Mouse (Mus musculus): ENCODE measurements at regions not wholly inside any gene's neighbourhood (a gene's known extent, or its start where the extent isn't known, plus 50 kb on each side); places are given as distances from the start of the nearest gene placed in this dataset.

DNA sequence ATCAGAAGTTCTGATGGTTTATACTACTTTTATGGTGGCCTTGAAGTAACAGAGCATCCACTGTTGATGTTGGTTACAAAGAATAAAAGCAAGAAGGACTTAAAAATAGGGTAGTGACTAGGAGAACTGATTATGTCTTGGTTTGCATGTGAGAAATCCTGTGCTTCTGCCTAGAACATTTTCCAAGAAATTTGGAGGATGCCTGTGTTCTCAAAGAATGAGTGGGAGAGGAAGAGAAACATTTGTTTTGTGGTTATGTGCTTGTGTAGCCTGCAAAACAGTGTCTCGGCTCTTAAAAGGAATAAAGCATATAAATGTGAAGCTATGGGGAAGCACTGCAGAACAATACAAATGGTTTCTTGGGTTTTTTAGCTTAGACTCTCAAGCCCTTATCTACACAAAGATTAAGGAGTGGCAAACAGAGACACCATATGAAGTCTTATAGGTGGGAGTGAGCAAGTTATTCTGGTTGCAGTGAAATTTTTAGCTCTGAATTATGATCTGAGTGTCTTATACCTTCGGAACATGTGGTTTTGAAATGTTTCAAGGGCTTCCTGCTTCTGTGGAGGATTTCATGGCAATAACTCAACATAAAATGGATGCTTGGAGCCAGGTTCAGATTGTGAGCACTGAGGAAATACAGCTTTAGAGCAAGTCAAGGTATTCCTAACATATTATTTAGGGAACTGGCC is 372.1 kb upstream of the Man1a start:
- DNase-seq (ENCODE audit: low spot score): no peak

DNA sequence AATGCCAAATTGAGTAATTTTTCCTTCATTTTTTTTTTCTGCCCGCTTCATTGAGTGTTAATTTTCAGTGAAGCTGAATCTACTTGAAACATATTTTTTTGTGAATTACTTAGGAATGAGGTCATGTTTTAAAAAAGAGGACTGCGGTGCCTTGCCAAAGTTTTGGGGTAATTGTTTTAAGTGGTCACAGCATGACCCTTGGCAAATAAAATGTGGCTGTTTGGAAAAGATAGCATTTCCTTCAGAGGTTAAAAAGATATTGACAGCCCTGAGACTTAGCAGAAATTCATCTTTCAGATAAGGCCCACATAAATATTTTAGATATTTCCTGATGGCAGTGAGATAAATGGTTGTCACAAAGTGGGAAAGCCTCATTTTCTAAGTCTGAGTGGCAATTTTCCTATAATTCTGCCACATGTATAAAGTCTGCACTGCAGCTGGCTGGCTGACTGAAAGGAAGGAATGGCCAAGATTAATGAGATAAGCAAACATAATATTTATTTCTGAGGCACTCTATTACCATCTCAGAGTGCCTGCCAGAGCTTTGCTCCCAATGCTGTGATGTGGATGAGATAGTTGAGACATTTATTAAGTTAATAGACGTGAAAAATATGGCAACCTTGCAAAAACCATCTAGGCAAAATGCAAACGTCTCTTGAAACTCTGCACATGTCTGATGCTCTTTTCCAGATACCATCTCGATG is 327.0 kb upstream of the Man1a start:
- peak; percentile 11 for DNase-seq (ENCODE audit: low spot score)

DNA sequence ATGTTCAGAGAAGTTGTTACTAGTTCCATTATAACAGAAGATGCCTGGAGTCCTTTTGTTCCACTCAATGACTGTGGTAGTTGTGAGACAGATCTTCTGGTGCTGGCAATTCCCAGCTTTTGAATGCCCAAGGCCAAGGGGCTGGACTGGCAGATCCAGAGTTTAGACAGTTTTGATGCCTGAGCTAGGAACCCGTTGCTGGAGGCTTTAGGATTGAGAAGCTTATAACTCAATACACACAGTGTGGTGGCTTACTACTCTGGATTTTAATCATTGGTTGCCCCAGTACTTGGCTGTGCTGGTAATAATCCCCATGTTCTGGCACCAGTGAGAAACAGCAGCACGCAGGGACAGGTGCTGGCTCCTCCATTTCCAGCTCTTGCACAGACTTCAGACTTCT is 307.3 kb upstream of the Man1a start:
- no peak for DNase-seq (ENCODE audit: low spot score)

DNA sequence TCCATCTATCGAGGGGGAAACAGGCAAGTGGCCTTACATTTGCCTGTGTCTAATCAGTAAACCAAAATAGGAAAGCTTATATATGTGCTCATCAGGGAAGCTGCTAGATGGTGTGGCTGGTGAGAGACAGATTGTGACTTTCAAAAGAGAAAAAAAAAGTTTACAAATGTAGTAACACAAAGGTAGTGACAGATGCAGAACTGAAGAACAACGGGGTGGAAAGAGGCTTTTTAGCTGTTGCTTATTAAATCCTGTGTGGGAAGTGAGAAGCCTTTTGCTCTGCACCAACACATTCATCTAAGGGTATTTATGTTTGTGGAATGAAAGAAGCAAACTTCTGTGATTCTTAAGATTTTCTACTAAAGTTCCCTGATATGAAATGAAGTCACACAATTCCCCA is 305.1 kb upstream of the Man1a start:
- DNase-seq (ENCODE audit: low spot score): no peak

DNA sequence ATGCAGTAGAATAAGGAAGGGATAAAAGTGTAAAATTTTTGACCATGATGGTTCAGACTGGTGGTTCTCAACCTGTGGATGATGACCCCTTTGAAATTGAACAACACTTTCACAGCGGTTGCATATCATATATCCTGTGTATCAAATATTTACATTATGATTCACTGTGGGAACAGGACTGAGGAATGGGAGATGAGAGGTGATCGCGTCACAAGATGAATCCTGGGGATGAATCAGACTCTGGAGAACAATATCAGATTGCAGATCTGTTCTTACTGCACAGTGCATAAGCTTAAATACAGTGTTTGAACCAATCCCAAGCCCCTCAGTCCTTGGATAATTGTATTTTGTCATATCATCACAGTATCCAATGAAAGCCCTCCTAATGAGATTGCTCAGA is 292.7 kb upstream of the Man1a start:
- no peak for DNase-seq (ENCODE audit: low spot score)

DNA sequence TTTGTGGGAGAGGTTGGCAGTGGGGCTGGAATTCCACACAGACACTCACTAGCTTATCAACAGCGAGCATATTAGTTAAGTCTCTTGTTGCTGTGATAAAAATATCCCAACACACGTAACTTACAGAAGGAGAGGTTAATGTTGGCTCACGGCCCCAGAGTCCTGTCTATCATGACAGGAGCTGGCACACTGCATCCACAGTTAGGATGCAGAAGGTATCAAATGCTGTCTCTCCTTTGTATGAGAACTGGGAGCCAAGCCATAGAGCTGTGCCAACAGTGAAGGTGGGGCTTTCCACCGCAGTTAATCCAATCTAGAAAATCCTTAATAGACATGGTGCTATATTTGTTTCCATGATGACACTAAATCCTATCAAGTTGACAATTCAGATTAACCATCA is 288.9 kb upstream of the Man1a start:
- DNase-seq (ENCODE audit: low spot score): no peak

DNA sequence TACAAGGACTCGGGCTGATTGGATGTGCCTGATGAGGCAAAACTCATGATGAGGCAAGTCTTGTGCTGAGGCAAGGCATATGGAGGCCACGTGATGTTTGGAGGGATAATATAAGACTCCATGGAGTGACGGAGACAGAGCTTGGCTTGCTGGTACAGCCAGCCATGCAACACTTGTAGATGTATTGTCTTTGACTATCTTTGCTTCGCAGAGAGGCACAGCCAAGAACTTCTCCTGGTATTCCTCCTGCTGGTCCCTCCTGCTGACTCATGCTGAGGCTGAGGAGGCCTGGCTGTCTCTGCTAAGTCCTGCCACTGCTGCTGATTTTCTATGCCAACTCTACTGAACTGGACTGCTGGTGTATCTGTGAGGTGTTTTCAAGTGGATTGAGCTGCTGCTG is 260.8 kb upstream of the Man1a start:
- DNase-seq (ENCODE audit: low spot score): peak; percentile 1

All from gastrocnemius, adult 18-20 months (tissue).